Mouse (Mus musculus): Measurements from ENCODE around the gene Rusc2.

GRCm38 (mm10) chr4:43371406-43371805 lies 10.4 kb upstream of the Rusc2 start:
- no peak for TF ChIP-seq CTCF (IDR thresholded peaks at IDR 0.05; ENCODE audit: low read depth, low read length)
- TF ChIP-seq POLR2A (IDR thresholded peaks at IDR 0.05; ENCODE audit: extremely low read depth, insufficient read depth, low read length), result no peak
